In the genomic region with DNA sequence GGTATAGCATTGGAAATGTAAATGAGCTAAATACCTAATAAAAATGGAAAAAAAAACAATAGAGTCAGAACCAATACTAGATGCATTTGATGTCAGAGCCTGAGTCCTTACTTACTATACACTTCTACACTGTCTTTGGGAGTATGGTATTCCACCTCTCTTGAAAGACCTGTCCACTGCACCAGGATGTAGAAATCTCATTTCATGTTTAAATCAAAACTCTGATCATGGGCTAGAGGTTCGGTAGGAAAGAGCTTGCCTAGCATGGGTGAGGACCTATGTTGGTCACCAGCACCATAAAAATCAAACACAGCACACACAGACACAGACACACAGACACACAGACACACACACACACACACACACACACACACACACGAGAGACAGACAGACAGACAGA, we compare ENCODE assay signal across 26 mouse cellular contexts. TPM values are rescaled to one million over a fixed set of nuclear protein-coding genes. Genes with fewer than 3 reads are reported as not detected.
"Had no signal": no experiment of that assay in that cellular context is flagged by ENCODE, and none has a peak within 500 bp of the region (broad histone marks: within the 10 kb centered on the region; RNA-seq: fewer than 3 reads in every experiment).

No protein-coding gene starts in this region.

- DNase-seq: cerebellum, adult 9-10 months; cerebellum, adult 9-11 months; cerebellum, postnatal 10 days; cerebellum, postnatal 14 days; cerebellum, postnatal 25 days; cerebellum, postnatal 36 days; embryo, embryonic 11 days; forebrain, postnatal 0 days; gastrocnemius, adult 2 months; gastrocnemius, postnatal 10 days; gastrocnemius, postnatal 14 days; gastrocnemius, postnatal 25 days; gastrocnemius, postnatal 36 days; heart, adult 11 months; heart, adult 2 months had no signal

- H3K9me3 ChIP-seq: embryonic facial prominence, embryonic 10.5 days; embryonic facial prominence, embryonic 12.5 days; embryonic facial prominence, embryonic 13.5 days; embryonic facial prominence, embryonic 15.5 days; forebrain, embryonic 12.5 days; forebrain, embryonic 13.5 days; forebrain, embryonic 15.5 days; heart, embryonic 10.5 days had no signal

- H3K27ac ChIP-seq: embryonic facial prominence, embryonic 10.5 days; embryonic facial prominence, embryonic 12.5 days; embryonic facial prominence, embryonic 13.5 days; embryonic facial prominence, embryonic 15.5 days; forebrain, embryonic 12.5 days; forebrain, embryonic 13.5 days; forebrain, embryonic 15.5 days; gastrocnemius, adult 2 months; heart, adult 2 months; heart, embryonic 10.5 days had no signal

- H3K27me3 ChIP-seq: embryonic facial prominence, embryonic 12.5 days; embryonic facial prominence, embryonic 13.5 days; embryonic facial prominence, embryonic 15.5 days; forebrain, embryonic 12.5 days; forebrain, embryonic 13.5 days; forebrain, embryonic 15.5 days had no signal

- H3K36me3 ChIP-seq: embryonic facial prominence, embryonic 10.5 days; embryonic facial prominence, embryonic 12.5 days; embryonic facial prominence, embryonic 13.5 days; embryonic facial prominence, embryonic 15.5 days; forebrain, embryonic 12.5 days; forebrain, embryonic 15.5 days; heart, embryonic 10.5 days had no signal

- H3K4me3 ChIP-seq: embryonic facial prominence, embryonic 10.5 days; embryonic facial prominence, embryonic 12.5 days; embryonic facial prominence, embryonic 13.5 days; embryonic facial prominence, embryonic 15.5 days; erythroblast, embryonic 14.5 days; forebrain, embryonic 12.5 days; forebrain, embryonic 13.5 days; forebrain, embryonic 15.5 days; gastrocnemius, adult 2 months; heart, adult 2 months; heart, embryonic 10.5 days had no signal

- H3K4me1 ChIP-seq: embryonic facial prominence, embryonic 10.5 days; embryonic facial prominence, embryonic 12.5 days; embryonic facial prominence, embryonic 13.5 days; embryonic facial prominence, embryonic 15.5 days; forebrain, embryonic 12.5 days; forebrain, embryonic 13.5 days; forebrain, embryonic 15.5 days; heart, embryonic 10.5 days had no signal

RNA-seq across cellular contexts. Expression of a gene that starts 53.2 kb away (rescaled TPM):
- total RNA-seq: common myeloid progenitor, adult 5-6 weeks; granulocyte monocyte progenitor cell, adult 5-6 weeks had no signal
- polyA plus RNA-seq: erythroblast, embryonic 14.5 days had no signal
